Comparison of ENCODE assay signal across 11 mouse cellular contexts in genomic region chr6:120145439-120145838, GRCm38 (mm10). TPM values are rescaled to one million over a fixed set of nuclear protein-coding genes. Genes with fewer than 3 reads are reported as not detected.
DNase-seq lines count a peak whose midpoint lies in the region; TF ChIP-seq lines count a peak whose summit lies in the region.
"Had no signal": no experiment of that assay in that cellular context is flagged by ENCODE, and none has a peak within 500 bp of the region (broad histone marks: within the 10 kb centered on the region; RNA-seq: fewer than 3 reads in every experiment).

No protein-coding gene starts in this region.

- 74% methylated on average over 1 of the region's 1 CpGs for WGBS in lung, adult 2 months

- no peak for TF ChIP-seq CTCF in lung, adult 2 months (IDR thresholded peaks at IDR 0.05; ENCODE audit: insufficient read depth, low read length)

- no peak overlapping the region for H3K4me3 ChIP-seq in lung, adult 2 months (replicated peaks; ENCODE audit: extremely low read depth, low read depth, low read length)
- H3K4me3 ChIP-seq: hindbrain, embryonic 10.5 days had no signal

- peak; percentile 32 for DNase-seq in adrenal gland, postnatal 14 days
- no peak for DNase-seq in adrenal gland, postnatal 10 days
- peak; percentile 14 for DNase-seq in urinary bladder, postnatal 14 days (ENCODE audit: low spot score)
- no peak for DNase-seq in urinary bladder, postnatal 4 days (ENCODE audit: low spot score in 2 of 2)
- DNase-seq in lung, adult 2 months: peak; percentile 29
- no peak for DNase-seq in testis, postnatal 14 days (ENCODE audit: low spot score)
- DNase-seq in thymus, adult 18-20 months: no peak
- DNase-seq in right cerebral cortex, postnatal 10 days (ENCODE audit: low spot score in 2 of 2): no peak
- DNase-seq: cerebellum, adult 9-10 months had no signal

- no peak for TF ChIP-seq POLR2A in lung, adult 2 months (IDR thresholded peaks at IDR 0.05; ENCODE audit: borderline replicate concordance, extremely low read depth, low read depth, low read length)

- H3K4me1 ChIP-seq in lung, adult 2 months (ENCODE audit: control insufficient read depth, insufficient read depth, low read length): peaks cover 23% of the 10 kb centered on the region

RNA-seq across cellular contexts. Expression of gene Ninj2, which starts 52.3 kb away (rescaled TPM):
- total RNA-seq in adrenal gland, postnatal 14 days (2021): not detected in 2 replicates
- not detected for total RNA-seq in adrenal gland, postnatal 10 days (2021)
- polyA plus RNA-seq in lung, adult 2 months (2012; rRNA removed): 0.26 and 0.35 TPM in 2 replicates
- polyA plus RNA-seq: hindbrain, embryonic 10.5 days; neural tube, embryonic 11.5 days had no signal

Comparison
In these comparisons a context has a peak if more than half of its experiments do, and no peak if none do; other contexts are left out.
1. DNase-seq: peak in adrenal gland, postnatal 14 days (single experiment), urinary bladder, postnatal 14 days (single experiment) and lung, adult 2 months (single experiment); none in adrenal gland, postnatal 10 days (single experiment), urinary bladder, postnatal 4 days (0 of 2), testis, postnatal 14 days (single experiment), thymus, adult 18-20 months (0 of 2) and right cerebral cortex, postnatal 10 days (0 of 2).